Comparison of ENCODE assay signal across 8 mouse cellular contexts in the genomic region with DNA sequence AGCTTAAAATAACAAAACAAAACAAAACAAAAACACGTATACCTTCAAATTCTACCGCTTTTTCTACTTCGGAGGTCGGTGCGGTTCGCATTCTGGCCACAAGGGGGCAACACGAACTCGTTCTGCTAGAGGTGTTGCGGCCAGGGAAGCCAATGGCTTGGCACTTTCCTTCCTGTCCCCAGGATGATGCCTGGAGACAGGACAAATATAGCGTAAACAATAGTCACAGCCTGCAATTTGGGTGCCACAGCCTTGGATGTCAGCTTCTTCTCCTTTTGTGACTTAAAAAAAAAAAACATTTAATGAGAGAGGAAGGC. TPM values are rescaled to one million over a fixed set of nuclear protein-coding genes. Genes with fewer than 3 reads are reported as not detected.
DNase-seq lines count a peak whose midpoint lies in the region; ATAC-seq lines count a peak whose summit lies in the region.

No protein-coding gene starts in this region.

- WGBS in intestine, embryonic 15.5 days, result under 1% methylated on average over 10 of the region's 10 CpGs

- H3K4me1 ChIP-seq in intestine, embryonic 15.5 days (replicated peaks), result peaks cover 10% of the 10 kb centered on the region

- intact Hi-C loops in gastrocnemius, postnatal 14 days (cut with DNase I; ENCODE audit: low total_unique reads), result loop anchor here (2.0 kb wide), 1 partner anchor 55 kb away; no protein-coding TSS in a partner anchor
- intact Hi-C loops in left cerebral cortex, postnatal 10 days (cut with DNase I), result loop anchor here (5.0 kb wide), 1 partner anchor 57 kb away; no protein-coding TSS in a partner anchor

- H3K4me2 ChIP-seq in intestine, embryonic 15.5 days (replicated peaks), result peak overlapping the region; percentile 58

- no peaks in the 10 kb centered on the region for H3K27me3 ChIP-seq in intestine, embryonic 15.5 days (replicated peaks)

- no peak overlapping the region for H3K9ac ChIP-seq in intestine, embryonic 15.5 days

- H3K36me3 ChIP-seq in intestine, embryonic 15.5 days, result no peaks in the 10 kb centered on the region

- H3K27ac ChIP-seq in intestine, embryonic 15.5 days, result no peak overlapping the region

- peak; percentile 43 for DNase-seq in adrenal gland, adult 8-10 months
- peak; percentile 93 for DNase-seq in embryo, embryonic 10 days (ENCODE audit: low spot score)
- DNase-seq in gastrocnemius, postnatal 14 days, result peak; percentile 77
- DNase-seq in left cerebral cortex, postnatal 10 days (ENCODE audit: extremely low spot score in 1 of 2, low spot score in 2 of 2), result peak; percentile 69 to 81
- DNase-seq in right cerebral cortex, postnatal 25 days, result peak; percentile 78

- peak overlapping the region; percentile 22 for H3K4me3 ChIP-seq in intestine, embryonic 15.5 days (replicated peaks)

- 0 out of 2 replicates have a peak, but pooled peaks have one; percentile 40 for ATAC-seq in intestine, embryonic 15.5 days
- ATAC-seq in megakaryocyte progenitor cell, adult 5-6 weeks (replicated peaks; ENCODE audit: poor library complexity), result peak; percentile 92
- ATAC-seq in monocyte, adult 5-6 weeks (replicated peaks; ENCODE audit: insufficient number of reproducible peaks, low FRiP score, low TSS enrichment, poor library complexity, severe bottlenecking), result no peak

- no peaks in the 10 kb centered on the region for H3K9me3 ChIP-seq in intestine, embryonic 15.5 days

RNA-seq across cellular contexts. Expression of a gene that starts 24.0 kb away (rescaled TPM):
- under 1 TPM; 0.29 to 0.70 (median 0.45) TPM for total RNA-seq in adrenal gland, adult 8-10 months (2022)
- total RNA-seq in gastrocnemius, postnatal 14 days (2021), result 10 to 100 TPM; 21.0 to 22.1 TPM
- 0.06 TPM in 1 of 2 replicates, not detected in the other for polyA plus RNA-seq in intestine, embryonic 15.5 days (2015; fragmentation: Nextera tagmentation; extraction: Ambion mirVana)
- total RNA-seq in left cerebral cortex, postnatal 10 days (2021), result under 1 TPM; 0.71 to 0.93 TPM
- total RNA-seq in megakaryocyte progenitor cell, adult 5-6 weeks (2015), result not detected in 2 replicates
- not detected in 2 replicates for total RNA-seq in megakaryocyte progenitor cell, adult 5-6 weeks (2017)
- total RNA-seq in monocyte, adult 5-6 weeks (2017), result not detected in 3 replicates

RNA-seq across cellular contexts. Expression of a gene that starts 26.2 kb away (rescaled TPM):
- total RNA-seq in adrenal gland, adult 8-10 months (2022), result 10 to 100 TPM in 2 of 4 experiments, 1 to 10 TPM in 2; 6.6 to 13.7 (median 10.0) TPM
- total RNA-seq in gastrocnemius, postnatal 14 days (2021), result 10 to 100 TPM; 12.5 to 16.1 TPM
- polyA plus RNA-seq in intestine, embryonic 15.5 days (2015; fragmentation: Nextera tagmentation; extraction: Ambion mirVana), result 24.8 and 27.5 TPM in 2 replicates
- total RNA-seq in left cerebral cortex, postnatal 10 days (2021), result 10 to 100 TPM; 10.6 to 11.9 TPM
- total RNA-seq in megakaryocyte progenitor cell, adult 5-6 weeks (2015), result not detected in 2 replicates
- not detected in 2 replicates for total RNA-seq in megakaryocyte progenitor cell, adult 5-6 weeks (2017)
- not detected in 3 replicates for total RNA-seq in monocyte, adult 5-6 weeks (2017)

Comparison
In these comparisons a context has a peak if more than half of its experiments do, and no peak if none do; other contexts are left out.
1. DNase-seq: peak in every context shown above with its lines; median percentile 93 in embryo, embryonic 10 days; 78 in right cerebral cortex, postnatal 25 days; 77 in gastrocnemius, postnatal 14 days; 75 in left cerebral cortex, postnatal 10 days; 43 in adrenal gland, adult 8-10 months.
2. RNA of a gene that starts 24.0 kb away (total RNA-seq): 21.0 to 22.1 TPM in gastrocnemius, postnatal 14 days; 0.71 to 0.93 TPM in left cerebral cortex, postnatal 10 days, 0.29 to 0.70 TPM in adrenal gland, adult 8-10 months, not detected in megakaryocyte progenitor cell, adult 5-6 weeks and not detected in monocyte, adult 5-6 weeks; every median in the first group is over 10 times any median in the second.